In the genomic region with DNA sequence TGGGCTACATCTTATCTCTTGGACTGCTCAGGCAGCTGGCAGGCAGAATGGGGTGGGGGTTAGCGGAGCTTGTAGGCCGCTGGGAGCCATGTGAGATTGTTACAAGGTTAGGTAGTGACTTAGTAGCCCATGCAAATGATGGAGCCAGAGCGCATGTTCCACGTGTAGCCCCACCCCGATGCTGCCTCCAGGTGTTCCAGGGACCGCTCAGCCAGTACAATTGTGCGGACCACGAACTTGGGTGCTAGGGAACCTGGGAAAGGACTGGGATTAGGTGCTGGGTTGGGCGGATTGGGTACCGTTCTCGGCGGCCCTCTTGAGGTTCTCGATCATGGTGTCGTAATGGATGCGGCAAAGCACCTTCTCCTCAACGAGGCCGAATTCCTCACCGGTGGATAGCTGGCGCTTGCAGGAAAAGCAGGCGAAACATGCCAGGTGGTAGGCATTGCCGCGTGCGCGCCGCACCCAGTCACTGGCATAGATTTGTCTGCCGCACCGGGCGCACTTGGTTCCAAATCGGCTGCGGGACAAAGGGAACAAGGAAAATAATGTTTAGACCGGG, we compare ENCODE assay signal across 15 mouse cellular contexts. TPM values are rescaled to one million over a fixed set of nuclear protein-coding genes. Genes with fewer than 3 reads are reported as not detected.
DNase-seq lines count a peak whose midpoint lies in the region; TF ChIP-seq lines count a peak whose summit lies in the region.
"Had no signal": no experiment of that assay in that cellular context is flagged by ENCODE, and none has a peak within 500 bp of the region (broad histone marks: within the 10 kb centered on the region; RNA-seq: fewer than 3 reads in every experiment).

No protein-coding gene starts in this region.

- no peak for TF ChIP-seq CTCF in kidney, adult 2 months (conservative IDR thresholded peaks at IDR 0.05; ENCODE audit: insufficient read depth, insufficient read length, low read depth, low read length)
- no peak for TF ChIP-seq CTCF in ES-Bruce4 (IDR thresholded peaks at IDR 0.05; ENCODE audit: low read depth, low read length)

- H3K4me3 ChIP-seq in kidney, adult 2 months (ENCODE audit: insufficient read depth, low read depth, low read length): no peak overlapping the region
- H3K4me3 ChIP-seq in ES-Bruce4 (ENCODE audit: low read depth, low read length): peak overlapping the region; percentile 6
- no peak overlapping the region for H3K4me3 ChIP-seq in limb, embryonic 10.5 days
- H3K4me3 ChIP-seq: layer of hippocampus, adult 2 months had no signal

- H3K36me3 ChIP-seq in kidney, adult 2 months (ENCODE audit: control insufficient read depth, insufficient read depth, low read length): no peaks in the 10 kb centered on the region
- H3K36me3 ChIP-seq in ES-Bruce4 (ENCODE audit: control insufficient read depth, insufficient read depth, low read length, poor library complexity, severe bottlenecking): no peaks in the 10 kb centered on the region
- no peaks in the 10 kb centered on the region for H3K36me3 ChIP-seq in limb, embryonic 10.5 days

- DNase-seq in kidney, adult 18-20 months: peak; percentile 22
- DNase-seq in kidney, adult 2 months: no peak
- DNase-seq in R1 (ENCODE audit: low read depth, low spot score) (peak; percentile 35), liver (no peak)
- peak; percentile 55 for DNase-seq in limb, embryonic 10.5 days (ENCODE audit: low spot score)
- DNase-seq in gastrocnemius, adult 8-10 months (ENCODE audit: low spot score in 2 of 2): no peak
- DNase-seq: adrenal gland, postnatal 14 days; cerebellum, adult 9-10 months; gastrocnemius, postnatal 14 days; heart, postnatal 10 days; left cerebral cortex, postnatal 4 days; lung, postnatal 10 days; retina, postnatal 1 day had no signal

- no peak overlapping the region for H3K27ac ChIP-seq in kidney, adult 2 months (ENCODE audit: insufficient read depth, low read depth, low read length)
- H3K27ac ChIP-seq in ES-Bruce4 (ENCODE audit: insufficient read depth, low read length): no peak overlapping the region
- H3K27ac ChIP-seq in limb, embryonic 10.5 days: no peak overlapping the region
- H3K27ac ChIP-seq: layer of hippocampus, adult 2 months had no signal

- peaks cover 2% of the 10 kb centered on the region; the same call in 1 of the 2 replicates for H3K27me3 ChIP-seq in kidney, adult 2 months (replicated peaks; ENCODE audit: control insufficient read depth, insufficient read depth, low read length)
- H3K27me3 ChIP-seq in ES-Bruce4 (ENCODE audit: control insufficient read depth, insufficient read depth, low read length, poor library complexity, severe bottlenecking): peaks cover 7% of the 10 kb centered on the region
- H3K27me3 ChIP-seq in limb, embryonic 10.5 days (ENCODE audit: low read depth, poor library complexity, severe bottlenecking): peaks cover 100% of the 10 kb centered on the region

- no peak overlapping the region for H3K9ac ChIP-seq in ES-Bruce4 (ENCODE audit: low read depth, poor library complexity, severe bottlenecking)

- TF ChIP-seq POLR2A in kidney, adult 2 months (IDR thresholded peaks at IDR 0.05; ENCODE audit: low read depth, low read length): no peak
- TF ChIP-seq POLR2A in ES-Bruce4 (IDR thresholded peaks at IDR 0.05; ENCODE audit: insufficient read depth, low read length): no peak

- H3K9me3 ChIP-seq in ES-Bruce4 (replicated peaks; ENCODE audit: control insufficient read depth, insufficient read depth, low read length, poor library complexity, severe bottlenecking): no peaks in the 10 kb centered on the region
- no peaks in the 10 kb centered on the region for H3K9me3 ChIP-seq in limb, embryonic 10.5 days (replicated peaks)

- H3K4me1 ChIP-seq in kidney, adult 2 months (ENCODE audit: control insufficient read depth, insufficient read depth, low read length): no peaks in the 10 kb centered on the region; the same call in 1 of the 2 replicates
- H3K4me1 ChIP-seq in ES-Bruce4 (ENCODE audit: control insufficient read depth, insufficient read depth, low read length): no peaks in the 10 kb centered on the region
- peaks cover 20% of the 10 kb centered on the region for H3K4me1 ChIP-seq in limb, embryonic 10.5 days

- WGBS in kidney, adult 2 months: 20% methylated on average over 31 of the region's 31 CpGs
- 3% methylated on average over 31 of the region's 31 CpGs for WGBS in limb, embryonic 10.5 days

- 0 out of 2 replicates have a peak, but pooled peaks have one; percentile 11 for TF ChIP-seq EP300 in ES-Bruce4 (IDR thresholded peaks at IDR 0.05; ENCODE audit: insufficient read depth, low read depth, low read length)

RNA-seq across cellular contexts. Expression of a gene that starts 11.2 kb away (rescaled TPM):
- 1.4 and 1.7 TPM in 2 replicates for polyA plus RNA-seq in kidney, adult 2 months (2012; rRNA removed)
- polyA plus RNA-seq in ES-Bruce4 (2011; ENCODE audit: insufficient read depth, insufficient read length, low read depth, missing spikeins): 0.94 and 1.1 TPM in 2 replicates
- polyA plus RNA-seq in limb, embryonic 10.5 days (2016; fragmentation: Nextera tagmentation; extraction: Ambion mirVana): 0.94 and 1.0 TPM in 2 replicates
- total RNA-seq in gastrocnemius, adult 8-10 months (2022): 1 to 10 TPM; 1.2 to 1.5 (median 1.4) TPM

RNA-seq across cellular contexts. Expression of a gene that starts 42.2 kb away (rescaled TPM):
- polyA plus RNA-seq in kidney, adult 2 months (2012; rRNA removed): 54.0 and 65.1 TPM in 2 replicates
- polyA plus RNA-seq in ES-Bruce4 (2011; ENCODE audit: insufficient read depth, insufficient read length, low read depth, missing spikeins): 28.3 and 35.9 TPM in 2 replicates
- 23.0 and 27.1 TPM in 2 replicates for polyA plus RNA-seq in limb, embryonic 10.5 days (2016; fragmentation: Nextera tagmentation; extraction: Ambion mirVana)
- total RNA-seq in gastrocnemius, adult 8-10 months (2022): 10 to 100 TPM; 16.5 to 19.6 (median 17.5) TPM

RNA-seq across cellular contexts. Expression of a gene that starts 42.6 kb away (rescaled TPM):
- 10.9 and 15.2 TPM in 2 replicates for polyA plus RNA-seq in kidney, adult 2 months (2012; rRNA removed)
- 33.6 and 40.6 TPM in 2 replicates for polyA plus RNA-seq in ES-Bruce4 (2011; ENCODE audit: insufficient read depth, insufficient read length, low read depth, missing spikeins)
- polyA plus RNA-seq in limb, embryonic 10.5 days (2016; fragmentation: Nextera tagmentation; extraction: Ambion mirVana): 74.4 and 85.3 TPM in 2 replicates
- total RNA-seq in gastrocnemius, adult 8-10 months (2022): 10 to 100 TPM; 29.7 to 36.4 (median 32.2) TPM

RNA-seq across cellular contexts. Expression of a gene that starts 44.7 kb away (rescaled TPM):
- 0.61 and 1.7 TPM in 2 replicates for polyA plus RNA-seq in kidney, adult 2 months (2012; rRNA removed)
- polyA plus RNA-seq in ES-Bruce4 (2011; ENCODE audit: insufficient read depth, insufficient read length, low read depth, missing spikeins): not detected in 2 replicates
- 0.35 TPM in 1 of 2 replicates, not detected in the other for polyA plus RNA-seq in limb, embryonic 10.5 days (2016; fragmentation: Nextera tagmentation; extraction: Ambion mirVana)
- not detected for total RNA-seq in gastrocnemius, adult 8-10 months (2022)
- total RNA-seq: adrenal gland, postnatal 14 days; gastrocnemius, postnatal 14 days; heart, postnatal 10 days had no signal

RNA-seq across cellular contexts. Expression of a gene that starts 44.8 kb away (rescaled TPM):
- polyA plus RNA-seq in kidney, adult 2 months (2012; rRNA removed): 203 and 261 TPM in 2 replicates
- 59.0 and 65.7 TPM in 2 replicates for polyA plus RNA-seq in ES-Bruce4 (2011; ENCODE audit: insufficient read depth, insufficient read length, low read depth, missing spikeins)
- 208 and 218 TPM in 2 replicates for polyA plus RNA-seq in limb, embryonic 10.5 days (2016; fragmentation: Nextera tagmentation; extraction: Ambion mirVana)
- total RNA-seq in gastrocnemius, adult 8-10 months (2022): 100 to 1,000 TPM; 299 to 345 (median 329) TPM

Comparison
In these comparisons a context has a peak if more than half of its experiments do, and no peak if none do; other contexts are left out.
1. DNase-seq: peak in kidney, adult 18-20 months (single experiment), R1 (single experiment) and limb, embryonic 10.5 days (single experiment); none in kidney, adult 2 months (single experiment), gastrocnemius, adult 8-10 months (0 of 2) and liver (single experiment).